Mouse (Mus musculus): Measurements from ENCODE around the gene Sfta2.

Gene Sfta2

GRCm38 (mm10) chr17:35673416-35674035 is 72.2 kb downstream of the Sfta2 start, which contains the start of gene Gtf2h4:
TSS of gene Gtf2h4 (minus strand) at chr17:35673739.
- peak; percentile 64 to 84 for DNase-seq (ENCODE audit: low spot score in 2 of 2)

GRCm38 (mm10) chr17:35680591-35680990 is 79.2 kb downstream of the Sfta2 start:
- DNase-seq (ENCODE audit: low spot score in 2 of 2): no peak

- no peak for DNase-seq (ENCODE audit: low spot score in 2 of 2)
These were observed 80.6 kb downstream of the Sfta2 start for GRCm38 (mm10) chr17:35681986-35682385.

- no peak for DNase-seq (ENCODE audit: low spot score in 2 of 2)
These were observed 83.7 kb downstream of the Sfta2 start for GRCm38 (mm10) chr17:35685061-35685460.

GRCm38 (mm10) chr17:35688347-35689175 is 87.2 kb downstream of the Sfta2 start:
- no peak for DNase-seq (ENCODE audit: low spot score in 2 of 2)

GRCm38 (mm10) chr17:35689936-35690645 is 88.7 kb downstream of the Sfta2 start:
- no peak for DNase-seq (ENCODE audit: low spot score in 2 of 2)

GRCm38 (mm10) chr17:35691811-35692210 is 90.5 kb downstream of the Sfta2 start:
- no peak for DNase-seq (ENCODE audit: low spot score in 2 of 2)

- no peak for DNase-seq (ENCODE audit: low spot score in 2 of 2)
These were observed 91.0 kb downstream of the Sfta2 start for GRCm38 (mm10) chr17:35692368-35692767.

GRCm38 (mm10) chr17:35693906-35694305 is 92.6 kb downstream of the Sfta2 start:
- no peak for DNase-seq (ENCODE audit: low spot score in 2 of 2)

GRCm38 (mm10) chr17:35695289-35695688 is 93.9 kb downstream of the Sfta2 start:
- DNase-seq (ENCODE audit: low spot score in 2 of 2): peak in 1 of 2 experiments; percentile 73

- DNase-seq (ENCODE audit: low spot score in 2 of 2): no peak
These were observed 95.3 kb downstream of the Sfta2 start for GRCm38 (mm10) chr17:35696691-35697090.

- DNase-seq (ENCODE audit: low spot score in 2 of 2): no peak
These were observed 96.0 kb downstream of the Sfta2 start for GRCm38 (mm10) chr17:35697429-35697758.

- peak in 1 of 2 experiments; percentile 58 for DNase-seq (ENCODE audit: low spot score in 2 of 2)
These were observed 96.6 kb downstream of the Sfta2 start for GRCm38 (mm10) chr17:35697759-35698500.

- no peak for DNase-seq (ENCODE audit: low spot score in 2 of 2)
These were observed 97.1 kb downstream of the Sfta2 start for GRCm38 (mm10) chr17:35698501-35698883.

GRCm38 (mm10) chr17:35699919-35700318 is 98.6 kb downstream of the Sfta2 start:
- DNase-seq (ENCODE audit: low spot score in 2 of 2): peak; percentile 54 to 69

All from cerebellum, postnatal 4 days (tissue).